Mouse (Mus musculus): ENCODE results near the gene Sdha. TPM values are rescaled to one million over a fixed set of nuclear protein-coding genes. Genes with fewer than 3 reads are reported as not detected.
A peak's percentile ranks its signal among the peaks of the same experiment; 100 is the strongest.

Sdha gene
- 162 and 268 TPM in 2 replicates for polyA plus RNA-seq (2014; fragmentation: Nextera tagmentation; extraction: Ambion mirVana)

DNA sequence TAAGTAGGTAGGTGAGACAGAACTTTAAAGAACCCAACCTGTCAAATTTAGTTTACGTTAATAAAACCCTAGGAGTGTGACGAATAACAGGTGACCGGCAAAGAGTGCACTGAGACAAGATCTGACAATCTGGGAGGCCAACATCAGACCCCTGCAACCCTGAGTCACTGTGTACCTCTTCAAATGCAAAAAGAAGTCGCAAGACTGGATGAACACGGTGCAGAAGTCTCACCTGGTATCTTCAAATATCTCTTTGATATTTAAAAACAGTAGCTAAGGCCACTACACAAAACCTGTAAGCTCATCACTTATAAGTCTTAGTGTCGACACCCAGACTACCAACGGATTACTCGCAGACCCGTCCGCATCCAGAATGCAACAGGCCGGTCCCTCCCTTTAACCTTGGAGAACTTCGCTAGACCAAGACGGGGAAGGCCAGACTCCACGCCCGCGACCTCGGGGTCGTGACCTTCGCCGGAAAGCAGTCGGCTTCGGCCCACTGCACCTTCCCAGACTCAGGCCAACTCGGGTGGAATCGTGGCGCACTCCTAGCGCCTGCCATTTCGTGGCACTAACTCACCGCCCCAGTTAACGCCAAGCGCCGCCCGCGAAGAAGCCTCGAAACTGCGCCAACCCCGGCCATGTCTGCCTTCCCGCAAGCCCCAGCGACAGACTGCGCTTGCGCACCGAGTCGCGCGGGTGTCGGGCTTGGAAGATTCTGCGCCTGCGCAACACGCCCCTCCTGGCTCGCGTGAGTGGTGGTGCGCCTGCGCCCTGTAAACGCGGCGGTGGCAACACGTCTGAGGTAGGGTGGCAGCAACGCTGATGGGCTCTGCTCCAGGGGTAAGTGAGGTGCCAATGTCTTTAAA, at the start of gene Sdha, which contains the start of gene Ccdc127:
Gene Sdha, minus strand, starts transcription at position 715 of the 869 bp plus-strand sequence.
Gene Ccdc127, plus strand, starts transcription at position 744 of the 869 bp plus-strand sequence.
- Histone ChIP-seq H3K36me3 (ENCODE audit: control insufficient read depth, insufficient read depth, low read length) (peaks cover 18% of the 10 kb centered on the region; the same call in 1 of the 2 replicates), H3K4me2 (replicated peaks; ENCODE audit: low read depth, low read length) (peak within 1 kb of the TSS; percentile 56), H3K9ac (ENCODE audit: low read depth, low read length) (peak within 1 kb of the TSS; percentile 86), H3K27ac (ENCODE audit: low read depth, low read length) (peak within 1 kb of the TSS; percentile 65), H3K4me3 (ENCODE audit: low read length) (peak within 1 kb of the TSS; percentile 83), H3K4me1 (ENCODE audit: control insufficient read depth, insufficient read depth, low read length) (peaks cover 16% of the 10 kb centered on the region; the same call in 1 of the 2 replicates), H3K27me3 (ENCODE audit: control insufficient read depth, insufficient read depth, low read length) (no peaks in the 10 kb centered on the region), H3K9me3 (ENCODE audit: control insufficient read depth, low read length) (no peaks in the 10 kb centered on the region)
- WGBS = under 1% methylated on average over 57 of the region's 57 CpGs
- peak; percentile 98 for ATAC-seq (ENCODE audit: low FRiP score, low TSS enrichment)

DNA sequence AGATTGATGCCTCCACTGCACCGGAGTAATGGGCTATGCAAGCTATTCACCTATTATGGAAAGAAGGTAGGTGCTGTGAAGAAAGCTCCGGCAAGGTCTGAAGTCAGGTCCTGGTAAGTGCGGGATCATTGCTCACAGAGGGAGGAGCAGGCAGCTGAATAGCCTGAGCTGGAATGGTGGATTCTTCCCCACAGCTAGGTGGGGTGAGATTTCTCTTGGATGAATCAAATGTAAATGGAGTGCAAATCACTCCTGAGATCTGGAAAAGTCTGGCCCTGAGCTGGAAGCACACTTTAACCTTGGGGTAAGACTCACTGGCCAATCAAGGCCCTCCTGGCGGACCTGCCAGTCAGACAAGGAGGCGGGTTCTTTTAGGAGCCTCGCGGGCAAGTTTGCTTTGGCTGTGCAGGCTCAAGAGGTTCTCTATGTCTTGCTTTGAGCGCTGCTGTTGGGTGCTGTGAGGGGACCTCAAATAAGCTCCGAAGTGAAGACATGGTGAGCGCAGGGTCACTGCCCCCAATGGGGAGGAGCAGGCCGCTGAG, 49.3 kb upstream of the Sdha start, which contains the start of gene Ftl1-ps1:
Gene Ftl1-ps1, plus strand, starts transcription at position 397 of the 542 bp plus-strand sequence.
- WGBS = 12% methylated on average over 11 of the region's 11 CpGs
- H3K9me3 ChIP-seq (ENCODE audit: control insufficient read depth, low read length) = no peaks in the 10 kb centered on the region
- ATAC-seq (ENCODE audit: low FRiP score, low TSS enrichment) = peak; percentile 77; the same call in 1 of the 2 replicates
- H3K4me1 ChIP-seq (ENCODE audit: control insufficient read depth, insufficient read depth, low read length) = no peaks in the 10 kb centered on the region
- H3K36me3 ChIP-seq (ENCODE audit: control insufficient read depth, insufficient read depth, low read length) = no peaks in the 10 kb centered on the region
- H3K27ac ChIP-seq (ENCODE audit: low read depth, low read length) = no peak within 1 kb of the TSS
- H3K27me3 ChIP-seq (ENCODE audit: control insufficient read depth, insufficient read depth, low read length) = no peaks in the 10 kb centered on the region
- H3K4me3 ChIP-seq (ENCODE audit: low read length) = peak within 1 kb of the TSS; percentile 9; the same call in 1 of the 2 replicates
- H3K9ac ChIP-seq (ENCODE audit: low read depth, low read length) = no peak within 1 kb of the TSS
- H3K4me2 ChIP-seq (replicated peaks; ENCODE audit: low read depth, low read length) = peak within 1 kb of the TSS; percentile 38

DNA sequence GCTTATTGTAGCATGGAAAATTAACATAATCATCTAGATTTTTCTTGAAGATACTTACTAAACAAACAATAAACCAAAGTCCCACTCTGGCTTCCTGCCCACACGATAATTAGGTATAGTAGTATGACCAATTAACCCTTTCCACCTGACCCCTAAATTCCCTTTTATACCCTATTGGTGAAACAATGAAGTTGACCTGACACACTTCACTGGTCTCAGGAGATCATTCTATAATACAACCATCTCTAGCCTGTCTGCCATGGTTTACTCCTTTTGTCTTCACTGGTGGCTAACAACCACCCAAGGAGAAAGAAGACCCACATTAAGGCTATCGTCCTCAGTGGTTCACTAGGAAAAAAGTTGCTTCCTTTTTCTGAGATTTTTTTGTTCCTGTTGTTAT, 41.1 kb upstream of the Sdha start:
- no peak overlapping the region for H3K27ac ChIP-seq (ENCODE audit: low read depth, low read length)
- no peak overlapping the region for H3K4me2 ChIP-seq (replicated peaks; ENCODE audit: low read depth, low read length)
- ATAC-seq (ENCODE audit: low FRiP score, low TSS enrichment) = peak; percentile 40; the same call in 1 of the 2 replicates
- no peak overlapping the region for H3K9ac ChIP-seq (ENCODE audit: low read depth, low read length)
- H3K27me3 ChIP-seq (ENCODE audit: control insufficient read depth, insufficient read depth, low read length) = no peaks in the 10 kb centered on the region
- H3K4me3 ChIP-seq (ENCODE audit: low read length) = no peak overlapping the region
- H3K36me3 ChIP-seq (ENCODE audit: control insufficient read depth, insufficient read depth, low read length) = no peaks in the 10 kb centered on the region
- WGBS = 78% methylated on average over 2 of the region's 2 CpGs
- 0 out of 2 replicates have a peak, but pooled peaks cover 4% of the 10 kb centered on the region for H3K4me1 ChIP-seq (ENCODE audit: control insufficient read depth, insufficient read depth, low read length)
- no peaks in the 10 kb centered on the region for H3K9me3 ChIP-seq (ENCODE audit: control insufficient read depth, low read length)

DNA sequence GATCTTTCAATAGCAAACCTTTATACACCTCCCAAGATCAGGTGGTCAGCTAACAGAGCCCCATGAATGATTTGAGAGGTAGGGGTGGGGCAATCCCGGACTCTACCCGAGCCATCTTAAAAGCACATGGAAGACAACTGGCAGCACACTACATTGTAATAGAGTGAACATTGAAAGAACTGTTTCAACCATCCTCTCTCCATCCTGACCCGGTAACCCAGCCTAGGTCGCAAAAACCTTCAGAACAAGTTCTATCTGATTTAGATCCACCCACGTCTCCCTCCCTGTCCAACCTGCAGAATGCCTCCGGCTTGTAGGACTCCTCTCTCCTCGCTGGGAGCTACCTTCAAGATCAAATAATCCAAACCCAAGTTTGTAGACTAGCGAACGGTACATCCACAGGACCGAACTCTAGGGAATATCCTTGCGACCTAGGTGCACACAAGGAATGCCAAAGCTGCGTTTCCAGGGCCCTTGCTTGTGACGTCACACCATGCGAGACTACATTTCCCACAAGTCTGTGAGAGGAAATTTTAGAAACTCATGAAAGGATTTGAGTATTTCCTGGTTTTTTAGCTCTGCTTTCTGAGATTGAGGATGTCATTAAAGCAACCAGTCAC, 40.4 kb upstream of the Sdha start, which contains the start of gene Zfp72:
Gene Zfp72, minus strand, starts transcription at position 466 of the 620 bp plus-strand sequence.
- Histone ChIP-seq H3K27me3 (ENCODE audit: control insufficient read depth, insufficient read depth, low read length) (no peaks in the 10 kb centered on the region), H3K36me3 (ENCODE audit: control insufficient read depth, insufficient read depth, low read length) (no peaks in the 10 kb centered on the region), H3K4me3 (ENCODE audit: low read length) (peak within 1 kb of the TSS; percentile 66), H3K9me3 (ENCODE audit: control insufficient read depth, low read length) (no peaks in the 10 kb centered on the region), H3K4me1 (ENCODE audit: control insufficient read depth, insufficient read depth, low read length) (0 out of 2 replicates have a peak, but pooled peaks cover 4% of the 10 kb centered on the region), H3K9ac (ENCODE audit: low read depth, low read length) (peak within 1 kb of the TSS; percentile 50), H3K4me2 (replicated peaks; ENCODE audit: low read depth, low read length) (peak within 1 kb of the TSS; percentile 48), H3K27ac (ENCODE audit: low read depth, low read length) (no peak within 1 kb of the TSS)
- WGBS = under 1% methylated on average over 14 of the region's 14 CpGs
- peak; percentile 95 for ATAC-seq (ENCODE audit: low FRiP score, low TSS enrichment)

DNA sequence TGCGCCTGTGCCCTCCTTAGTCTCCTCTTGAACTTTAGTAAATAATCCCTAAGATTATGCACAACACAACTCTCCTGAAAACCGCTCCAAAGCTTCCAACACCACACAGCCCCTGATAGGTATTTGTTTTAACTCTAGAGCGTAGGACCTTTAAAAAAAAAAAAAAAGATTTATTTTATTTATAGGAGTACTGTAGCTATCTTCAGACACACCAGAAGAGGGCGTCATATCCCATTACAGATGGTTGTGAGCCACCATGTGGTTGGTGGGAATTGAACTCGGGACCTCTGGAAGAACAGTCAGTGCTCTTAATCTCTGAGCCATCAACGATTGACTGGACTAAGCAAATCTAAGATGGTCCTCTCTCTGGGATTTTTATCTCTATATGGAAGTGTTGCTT, 39.6 kb upstream of the Sdha start:
- peak overlapping the region; percentile 48 for H3K4me2 ChIP-seq (replicated peaks; ENCODE audit: low read depth, low read length)
- no peaks in the 10 kb centered on the region for H3K9me3 ChIP-seq (ENCODE audit: control insufficient read depth, low read length)
- WGBS = 63% methylated on average over 6 of the region's 6 CpGs
- H3K4me1 ChIP-seq (ENCODE audit: control insufficient read depth, insufficient read depth, low read length) = 0 out of 2 replicates have a peak, but pooled peaks cover 4% of the 10 kb centered on the region
- peak overlapping the region; percentile 66 for H3K4me3 ChIP-seq (ENCODE audit: low read length)
- no peaks in the 10 kb centered on the region for H3K27me3 ChIP-seq (ENCODE audit: control insufficient read depth, insufficient read depth, low read length)
- H3K36me3 ChIP-seq (ENCODE audit: control insufficient read depth, insufficient read depth, low read length) = no peaks in the 10 kb centered on the region
- peak overlapping the region; percentile 50; the same call in 1 of the 2 replicates for H3K9ac ChIP-seq (ENCODE audit: low read depth, low read length)
- no peak for ATAC-seq (ENCODE audit: low FRiP score, low TSS enrichment)
- no peak overlapping the region for H3K27ac ChIP-seq (ENCODE audit: low read depth, low read length)

DNA sequence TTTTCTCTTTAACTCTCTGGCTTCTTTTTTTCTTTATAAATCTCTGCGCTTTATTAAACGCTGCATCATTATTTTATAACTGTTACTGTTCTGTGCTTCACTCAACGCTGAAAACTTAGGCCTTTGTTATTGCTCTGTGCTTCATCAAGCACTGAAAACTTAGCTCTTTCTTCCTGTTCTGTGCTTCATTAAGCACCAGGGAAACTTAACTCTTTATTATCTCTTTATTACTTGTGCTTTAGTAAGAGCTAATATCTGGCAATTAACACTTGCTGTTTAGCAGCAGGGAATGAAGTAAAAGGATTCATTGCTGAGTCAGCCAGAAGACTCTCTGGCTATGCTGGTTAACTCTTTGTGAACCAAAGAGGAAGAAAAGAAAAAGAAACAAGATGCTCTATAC, 32.2 kb upstream of the Sdha start:
- 18% methylated on average over 3 of the region's 3 CpGs for WGBS
- Histone ChIP-seq H3K4me3 (ENCODE audit: low read length) (no peak overlapping the region), H3K36me3 (ENCODE audit: control insufficient read depth, insufficient read depth, low read length) (no peaks in the 10 kb centered on the region), H3K4me2 (replicated peaks; ENCODE audit: low read depth, low read length) (no peak overlapping the region), H3K4me1 (ENCODE audit: control insufficient read depth, insufficient read depth, low read length) (peaks cover 13% of the 10 kb centered on the region), H3K9ac (ENCODE audit: low read depth, low read length) (no peak overlapping the region), H3K27ac (ENCODE audit: low read depth, low read length) (peak overlapping the region; percentile 81; the same call in 1 of the 2 replicates), H3K9me3 (ENCODE audit: control insufficient read depth, low read length) (no peaks in the 10 kb centered on the region), H3K27me3 (ENCODE audit: control insufficient read depth, insufficient read depth, low read length) (no peaks in the 10 kb centered on the region)
- ATAC-seq (ENCODE audit: low FRiP score, low TSS enrichment) = peak; percentile 76; the same call in 1 of the 2 replicates

DNA sequence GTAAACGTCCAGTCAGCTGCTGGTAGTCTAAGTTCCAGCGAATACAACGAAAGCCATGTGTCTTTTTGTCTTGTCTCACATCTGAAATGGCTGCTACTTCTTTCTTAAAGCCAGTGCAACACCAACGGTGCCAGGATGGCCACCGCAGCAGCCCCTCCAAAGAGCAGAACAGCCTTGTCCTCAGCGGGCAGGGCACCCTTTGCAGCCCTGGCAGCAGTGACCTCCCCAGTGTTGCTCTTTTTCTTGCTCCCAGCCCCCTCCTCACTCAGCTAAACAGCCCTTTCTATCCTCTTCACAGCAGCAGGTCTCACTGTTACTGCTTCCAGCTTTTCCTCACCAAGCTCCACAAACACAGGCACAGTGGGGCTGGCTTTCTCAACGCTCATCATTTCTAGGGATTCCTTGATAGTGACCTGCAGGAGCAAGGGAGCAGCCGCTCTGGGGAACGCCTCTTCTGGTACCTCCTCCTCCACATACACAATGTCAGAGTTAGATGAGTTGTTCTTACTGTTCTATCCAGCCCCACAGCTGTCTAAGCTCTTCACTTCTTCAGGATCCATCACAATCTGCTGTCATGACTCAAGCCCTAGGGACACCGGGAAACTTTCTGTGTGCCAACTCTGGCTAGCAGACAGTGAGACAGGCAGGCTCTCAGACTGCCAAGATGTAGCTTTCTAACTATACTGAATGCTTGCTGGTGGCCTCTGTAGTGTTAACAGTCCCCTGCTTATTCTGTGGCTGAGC, 31.6 kb upstream of the Sdha start:
- no peaks in the 10 kb centered on the region for H3K27me3 ChIP-seq (ENCODE audit: control insufficient read depth, insufficient read depth, low read length)

DNA sequence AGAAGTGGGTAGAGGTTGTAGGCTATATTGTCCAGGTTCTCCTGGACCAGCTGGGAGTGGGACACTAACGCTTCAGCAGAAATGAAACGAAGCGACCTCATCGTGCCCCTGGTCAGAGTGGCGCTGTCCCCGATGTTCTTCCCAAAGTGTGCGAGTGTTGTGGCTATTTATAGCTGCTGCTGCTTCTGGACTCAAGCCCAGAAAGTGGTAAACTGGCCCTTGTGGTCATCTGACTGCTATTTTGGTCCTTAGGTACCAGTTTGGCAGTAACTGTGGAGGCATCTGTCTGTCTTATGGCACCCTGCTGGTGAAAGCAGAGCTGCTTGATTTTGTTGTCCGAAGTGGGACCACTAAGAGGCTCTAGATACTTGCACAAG, 13.8 kb upstream of the Sdha start, which contains the start of gene Lrrc14b:
Gene Lrrc14b, minus strand, starts transcription at position 147 of the 377 bp plus-strand sequence.
- WGBS = 77% methylated on average over 8 of the region's 8 CpGs
- Histone ChIP-seq H3K27ac (ENCODE audit: low read depth, low read length) (no peak within 1 kb of the TSS), H3K27me3 (ENCODE audit: control insufficient read depth, insufficient read depth, low read length) (no peaks in the 10 kb centered on the region), H3K9ac (ENCODE audit: low read depth, low read length) (no peak within 1 kb of the TSS), H3K4me1 (ENCODE audit: control insufficient read depth, insufficient read depth, low read length) (no peaks in the 10 kb centered on the region), H3K4me3 (ENCODE audit: low read length) (no peak within 1 kb of the TSS), H3K4me2 (replicated peaks; ENCODE audit: low read depth, low read length) (no peak within 1 kb of the TSS), H3K36me3 (ENCODE audit: control insufficient read depth, insufficient read depth, low read length) (peaks cover 17% of the 10 kb centered on the region), H3K9me3 (ENCODE audit: control insufficient read depth, low read length) (no peaks in the 10 kb centered on the region)
- no peak for ATAC-seq (ENCODE audit: low FRiP score, low TSS enrichment)

More for the DNA sequence above, 31.6 kb upstream of the Sdha start:
- ATAC-seq (ENCODE audit: low FRiP score, low TSS enrichment) = peak; percentile 72
- H3K9ac ChIP-seq (ENCODE audit: low read depth, low read length) = no peak overlapping the region
- peaks cover 13% of the 10 kb centered on the region for H3K4me1 ChIP-seq (ENCODE audit: control insufficient read depth, insufficient read depth, low read length)
- peak overlapping the region; percentile 81; the same call in 1 of the 2 replicates for H3K27ac ChIP-seq (ENCODE audit: low read depth, low read length)
- peak overlapping the region; percentile 12; the same call in 1 of the 2 replicates for H3K4me2 ChIP-seq (replicated peaks; ENCODE audit: low read depth, low read length)
- H3K9me3 ChIP-seq (ENCODE audit: control insufficient read depth, low read length) = no peaks in the 10 kb centered on the region
- 40% methylated on average over 10 of the region's 10 CpGs for WGBS
- H3K4me3 ChIP-seq (ENCODE audit: low read length) = no peak overlapping the region
- no peaks in the 10 kb centered on the region for H3K36me3 ChIP-seq (ENCODE audit: control insufficient read depth, insufficient read depth, low read length)
